Mouse (Mus musculus): ENCODE measurements around the gene Dynlrb1.
A peak's percentile ranks its signal among the peaks of the same experiment; 100 is the strongest.

Dynlrb1 gene

GRCm38 (mm10) chr2:155236362-155236992 lies at the start of gene Dynlrb1:
Dynlrb1 (plus strand) TSS chr2:155236533.
- DNase-seq (ENCODE audit: low spot score in 2 of 2): peak; percentile 97 to 99

- no peak for DNase-seq (ENCODE audit: low spot score in 2 of 2)
These were observed 28.9 kb upstream of the Dynlrb1 start for GRCm38 (mm10) chr2:155207419-155207818.

- no peak for DNase-seq (ENCODE audit: low spot score in 2 of 2)
These were observed 13.2 kb upstream of the Dynlrb1 start for GRCm38 (mm10) chr2:155223145-155223544.

GRCm38 (mm10) chr2:155224721-155225120 lies 11.6 kb upstream of the Dynlrb1 start:
- no peak for DNase-seq (ENCODE audit: low spot score in 2 of 2)

GRCm38 (mm10) chr2:155235746-155236361 lies 479 bp upstream of the Dynlrb1 start:
- no peak for DNase-seq (ENCODE audit: low spot score in 2 of 2)

GRCm38 (mm10) chr2:155237276-155237675 lies 943 bp downstream of the Dynlrb1 start:
- no peak for DNase-seq (ENCODE audit: low spot score in 2 of 2)

- DNase-seq (ENCODE audit: low spot score in 2 of 2): no peak
These were observed 4.6 kb downstream of the Dynlrb1 start for GRCm38 (mm10) chr2:155240915-155241314.

- no peak for DNase-seq (ENCODE audit: low spot score in 2 of 2)
These were observed 6.0 kb downstream of the Dynlrb1 start for GRCm38 (mm10) chr2:155242296-155242855.

GRCm38 (mm10) chr2:155246231-155246630 lies 9.9 kb downstream of the Dynlrb1 start:
- DNase-seq (ENCODE audit: low spot score in 2 of 2): no peak

- no peak for DNase-seq (ENCODE audit: low spot score in 2 of 2)
These were observed 11.9 kb downstream of the Dynlrb1 start for GRCm38 (mm10) chr2:155248206-155248605.

- no peak for DNase-seq (ENCODE audit: low spot score in 2 of 2)
These were observed 12.4 kb downstream of the Dynlrb1 start for GRCm38 (mm10) chr2:155248718-155249117.

- no peak for DNase-seq (ENCODE audit: low spot score in 2 of 2)
These were observed 13.3 kb downstream of the Dynlrb1 start for GRCm38 (mm10) chr2:155249588-155249987.

GRCm38 (mm10) chr2:155265526-155265925 lies 29.2 kb downstream of the Dynlrb1 start:
- DNase-seq (ENCODE audit: low spot score in 2 of 2): no peak

GRCm38 (mm10) chr2:155266896-155267295 lies 30.6 kb downstream of the Dynlrb1 start:
- no peak for DNase-seq (ENCODE audit: low spot score in 2 of 2)

GRCm38 (mm10) chr2:155271957-155272356 lies 35.6 kb downstream of the Dynlrb1 start:
- DNase-seq (ENCODE audit: low spot score in 2 of 2): no peak

- no peak for DNase-seq (ENCODE audit: low spot score in 2 of 2)
These were observed 36.2 kb downstream of the Dynlrb1 start for GRCm38 (mm10) chr2:155272396-155273170.

- DNase-seq (ENCODE audit: low spot score in 2 of 2): no peak
These were observed 37.3 kb downstream of the Dynlrb1 start for GRCm38 (mm10) chr2:155273603-155274002.

GRCm38 (mm10) chr2:155276195-155276594 lies 39.9 kb downstream of the Dynlrb1 start, which contains the start of gene Map1lc3a:
Map1lc3a (plus strand) TSS chr2:155276297.
- DNase-seq (ENCODE audit: low spot score in 2 of 2): peak; percentile 93 to 97

- peak in 1 of 2 experiments; percentile 68 for DNase-seq (ENCODE audit: low spot score in 2 of 2)
These were observed 40.4 kb downstream of the Dynlrb1 start for GRCm38 (mm10) chr2:155276621-155277175.

GRCm38 (mm10) chr2:155277721-155278120 lies 41.4 kb downstream of the Dynlrb1 start:
- no peak for DNase-seq (ENCODE audit: low spot score in 2 of 2)

GRCm38 (mm10) chr2:155278361-155278760 lies 42.0 kb downstream of the Dynlrb1 start:
- DNase-seq (ENCODE audit: low spot score in 2 of 2): no peak

- no peak for DNase-seq (ENCODE audit: low spot score in 2 of 2)
These were observed 42.8 kb downstream of the Dynlrb1 start for GRCm38 (mm10) chr2:155279163-155279562.

Measured in urinary bladder, postnatal 4 days (tissue).